Mouse (Mus musculus): Measurements from ENCODE around the gene Lypd6b. TPM values are rescaled to one million over a fixed set of nuclear protein-coding genes. Genes with fewer than 3 reads are reported as not detected.

Gene Lypd6b
- total RNA-seq, 2 experiments from 2014 or later = 0.23 to 1.6 TPM

DNA sequence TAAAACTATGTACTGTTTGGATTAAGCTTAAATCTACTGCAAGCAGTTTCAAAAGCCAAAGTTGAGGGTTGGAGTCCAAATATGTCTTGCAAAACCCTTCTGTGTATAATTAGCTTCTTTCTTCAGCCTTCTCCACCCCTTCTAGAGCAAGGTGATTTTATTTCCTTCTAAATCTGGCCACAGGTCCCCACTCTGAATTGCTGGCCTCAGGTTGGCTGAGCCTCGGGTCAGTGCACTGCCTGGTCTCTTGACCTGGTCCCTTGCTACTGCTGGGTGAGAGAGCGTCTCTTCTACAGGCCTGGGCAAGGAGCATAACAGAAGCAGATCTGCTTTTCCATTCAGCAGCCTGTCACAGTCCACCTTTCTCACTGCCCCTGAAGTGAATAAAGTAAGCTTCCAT, 18.6 kb upstream of the Lypd6b start:
- DNase-seq (ENCODE audit: low spot score in 2 of 2) = no peak

DNA sequence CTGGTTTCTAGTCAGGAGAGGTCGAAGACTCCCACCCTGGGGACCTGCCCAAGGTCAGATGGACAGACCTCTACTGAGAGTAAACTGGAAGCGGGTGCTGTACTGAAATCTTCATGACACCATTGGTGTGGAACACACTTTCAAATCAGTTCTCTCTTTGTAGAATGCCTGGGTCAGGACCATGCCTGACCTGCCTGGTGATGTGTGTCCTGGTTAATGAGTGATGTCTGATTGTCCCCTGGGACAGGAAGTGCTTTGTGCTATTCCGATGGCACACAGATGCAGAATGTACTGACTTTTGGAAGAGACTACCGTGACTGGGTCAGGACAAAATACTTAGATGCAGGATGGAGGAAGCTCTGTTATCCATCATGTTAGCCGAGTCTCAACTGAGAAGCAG, 17.0 kb upstream of the Lypd6b start:
- no peak for DNase-seq (ENCODE audit: low spot score in 2 of 2)

DNA sequence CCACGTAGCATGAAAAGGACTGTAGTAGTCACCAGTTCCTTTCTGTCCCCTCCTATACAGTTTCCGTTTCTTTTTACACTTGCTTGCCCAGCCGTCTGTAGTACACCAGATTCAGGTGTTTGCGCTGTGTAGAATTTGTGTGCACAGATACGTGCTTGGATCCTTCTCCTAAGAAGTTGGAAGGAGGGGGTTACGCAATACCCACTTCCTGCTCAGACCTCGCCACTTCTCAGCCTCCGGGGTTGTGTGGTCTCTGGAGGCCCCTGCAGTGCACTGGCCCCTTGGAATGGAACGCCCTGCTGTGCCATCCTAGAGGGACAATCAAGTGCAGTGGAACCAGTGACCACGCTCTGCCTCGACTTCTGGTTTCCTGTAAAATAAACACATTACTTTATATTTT, 16.3 kb upstream of the Lypd6b start:
- DNase-seq (ENCODE audit: low spot score in 2 of 2) = no peak

DNA sequence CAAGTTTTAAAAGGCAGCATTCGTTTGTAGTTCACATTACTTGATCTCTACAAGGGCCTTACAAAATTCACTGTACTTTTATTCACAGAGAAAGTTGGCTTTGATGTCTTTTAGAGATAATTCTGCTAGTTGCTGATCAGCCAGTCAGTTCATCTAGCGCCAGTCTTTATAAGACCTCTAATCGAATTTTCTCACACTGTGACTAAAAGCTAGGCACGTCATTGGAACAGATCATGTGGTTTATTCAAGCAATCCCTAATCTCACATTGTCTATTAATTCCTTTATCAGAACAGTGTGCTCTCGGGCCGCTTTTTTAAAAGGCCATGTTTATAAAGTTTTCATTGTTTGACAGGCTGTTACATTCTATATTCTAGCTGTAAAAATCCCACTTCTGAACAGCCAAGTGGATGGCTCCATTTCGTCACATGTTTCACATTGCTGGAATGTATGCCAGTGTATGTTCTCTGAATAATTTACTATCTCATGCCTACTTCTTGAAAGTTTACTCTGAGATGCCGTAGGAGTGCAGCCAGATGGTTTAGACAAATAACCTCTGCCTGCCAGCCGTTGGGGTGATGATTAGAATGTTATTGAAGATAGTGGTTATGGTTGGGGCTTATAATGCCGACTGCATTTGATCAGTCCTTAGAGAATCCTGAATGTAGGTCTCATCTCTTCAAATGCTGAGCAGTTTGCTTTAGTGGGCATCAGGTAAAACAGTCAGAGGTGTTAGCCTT, 14.1 kb upstream of the Lypd6b start:
- no peak for DNase-seq (ENCODE audit: low spot score in 2 of 2)

DNA sequence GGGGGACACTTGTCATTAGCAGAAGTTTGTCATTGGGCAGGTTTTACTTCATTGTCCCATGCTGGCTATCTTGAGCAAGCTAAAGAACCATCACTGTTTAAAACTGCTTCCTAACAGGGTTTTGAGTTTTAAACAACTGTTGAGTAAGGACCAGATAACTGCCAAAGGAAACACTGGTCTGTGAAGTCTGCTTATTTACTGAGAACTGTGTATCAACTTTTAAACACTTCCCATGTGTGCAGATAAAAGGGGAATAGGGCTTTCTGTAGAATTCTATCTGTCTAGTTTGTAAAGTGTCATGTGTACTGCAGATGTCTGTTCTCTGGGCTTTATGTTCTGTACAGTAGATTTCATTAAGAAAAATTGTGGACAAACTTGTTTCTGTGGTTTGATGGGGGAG, 13.3 kb upstream of the Lypd6b start:
- DNase-seq (ENCODE audit: low spot score in 2 of 2) = no peak

DNA sequence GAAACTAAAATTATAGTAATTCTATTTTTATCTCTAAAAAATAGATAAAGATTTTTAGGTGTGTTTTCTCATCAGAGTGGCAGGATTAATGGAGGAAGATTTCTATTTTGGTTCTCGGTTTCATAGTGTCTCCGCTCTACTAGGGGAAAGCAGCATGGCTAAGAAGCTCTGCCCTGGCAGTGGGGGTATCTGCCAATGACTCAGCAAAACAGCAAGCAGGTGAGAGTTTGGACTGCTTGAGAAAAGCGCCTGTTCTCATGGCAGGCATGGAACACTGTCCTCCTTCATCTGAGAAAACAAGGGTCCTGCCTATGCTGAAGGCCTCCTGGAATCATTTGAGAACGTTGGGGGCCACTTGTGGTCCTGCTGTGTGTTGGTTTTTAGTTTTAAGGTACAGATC, 12.3 kb upstream of the Lypd6b start:
- no peak for DNase-seq (ENCODE audit: low spot score in 2 of 2)

DNA sequence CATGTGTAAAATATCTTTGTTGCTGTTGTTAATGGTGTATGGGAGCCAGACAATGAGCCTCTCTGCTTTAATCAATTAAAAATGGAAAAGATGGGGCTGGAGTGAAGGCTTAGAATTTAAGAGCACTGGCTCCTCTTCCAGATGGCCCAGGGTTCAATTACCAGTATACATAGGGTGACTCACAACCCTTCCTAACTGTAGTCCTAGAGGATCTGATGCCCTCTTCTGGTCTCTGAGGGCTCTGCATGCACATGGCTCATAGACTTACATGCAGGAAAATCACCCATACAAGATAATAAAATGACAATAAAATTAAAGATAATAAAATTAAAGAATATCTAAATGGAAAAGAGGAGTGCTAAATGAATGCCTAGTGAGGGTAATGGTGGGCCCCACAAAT, 11.8 kb upstream of the Lypd6b start:
- no peak for DNase-seq (ENCODE audit: low spot score in 2 of 2)

DNA sequence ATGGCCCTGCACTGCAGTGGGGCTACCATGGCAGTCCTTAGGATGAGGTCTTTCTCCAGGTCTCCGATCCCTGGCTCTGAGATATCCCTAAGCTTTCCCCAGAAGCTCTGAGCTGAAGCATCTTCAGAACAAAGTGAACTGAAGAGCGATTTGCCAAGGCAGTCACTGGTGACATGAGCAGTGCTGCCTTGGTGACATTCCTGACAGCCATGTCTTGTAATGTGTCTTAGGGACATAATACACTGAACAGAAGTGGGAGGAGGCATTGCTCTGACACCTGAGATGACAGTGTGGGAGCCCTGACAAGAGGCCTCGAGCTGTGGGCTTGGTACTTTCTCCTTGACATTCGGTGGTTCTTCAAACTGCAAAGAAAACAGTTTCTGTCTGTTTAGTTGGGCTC, 11.1 kb upstream of the Lypd6b start:
- no peak for DNase-seq (ENCODE audit: low spot score in 2 of 2)

DNA sequence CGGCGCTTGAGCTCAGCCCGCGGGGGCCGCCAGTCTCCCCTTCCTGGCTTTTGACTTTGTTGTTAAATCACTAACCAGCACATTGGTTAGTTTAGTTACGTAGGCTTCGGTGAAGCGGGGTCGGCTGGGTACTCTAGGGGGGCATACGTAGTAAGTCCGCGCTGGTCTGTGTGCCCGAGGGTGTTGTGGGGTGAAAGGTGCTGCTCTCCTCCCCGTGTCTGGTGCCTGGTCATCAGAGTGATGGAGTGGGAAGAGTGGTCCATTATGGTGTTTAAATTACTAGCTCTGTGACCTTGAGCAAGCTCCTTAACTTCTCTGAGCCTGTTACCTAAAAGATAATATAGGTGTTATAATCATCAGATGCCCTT, 547 bp downstream of the Lypd6b start:
- no peak for DNase-seq (ENCODE audit: low spot score in 2 of 2)

DNA sequence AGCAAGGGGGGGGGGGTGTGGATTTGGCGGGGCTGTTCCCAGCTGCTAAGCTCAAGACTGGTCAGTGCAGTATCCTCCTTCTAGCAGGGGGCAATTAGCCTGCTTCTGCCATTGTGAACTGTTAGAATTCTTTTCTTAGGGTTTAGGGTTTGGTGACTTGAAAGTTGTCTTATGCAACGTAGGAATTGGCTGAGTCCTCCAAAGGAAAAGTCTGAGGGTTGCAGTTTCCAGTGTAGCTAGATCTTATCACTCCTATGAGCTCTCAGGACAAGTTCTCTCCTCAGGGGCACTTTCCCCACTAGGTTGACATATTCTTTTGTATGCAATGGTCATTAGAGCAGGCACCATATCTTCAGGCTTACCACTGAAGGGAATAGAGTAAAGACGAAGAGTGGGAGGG, 1.2 kb downstream of the Lypd6b start:
- DNase-seq (ENCODE audit: low spot score in 2 of 2) = no peak

DNA sequence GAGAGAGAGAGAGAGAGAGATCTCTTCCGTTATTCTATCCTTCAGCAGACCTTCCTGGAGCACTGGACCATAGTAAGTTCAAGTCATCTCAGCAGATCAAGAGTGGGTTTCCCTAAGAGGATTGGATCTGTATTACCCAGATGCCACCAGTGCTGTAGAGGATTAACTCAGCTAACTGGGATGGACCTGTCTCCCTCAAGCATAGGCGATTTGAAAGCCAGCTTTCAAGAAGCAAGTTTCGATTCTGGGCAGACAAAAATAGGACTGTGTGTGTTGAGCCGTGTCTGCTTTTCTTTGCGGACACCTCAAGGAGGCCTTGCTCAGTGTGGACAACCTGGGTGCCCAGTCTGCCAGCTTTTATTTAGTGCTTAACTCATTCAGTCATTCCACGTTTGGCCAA, 1.6 kb downstream of the Lypd6b start:
- DNase-seq (ENCODE audit: low spot score in 2 of 2) = no peak

DNA sequence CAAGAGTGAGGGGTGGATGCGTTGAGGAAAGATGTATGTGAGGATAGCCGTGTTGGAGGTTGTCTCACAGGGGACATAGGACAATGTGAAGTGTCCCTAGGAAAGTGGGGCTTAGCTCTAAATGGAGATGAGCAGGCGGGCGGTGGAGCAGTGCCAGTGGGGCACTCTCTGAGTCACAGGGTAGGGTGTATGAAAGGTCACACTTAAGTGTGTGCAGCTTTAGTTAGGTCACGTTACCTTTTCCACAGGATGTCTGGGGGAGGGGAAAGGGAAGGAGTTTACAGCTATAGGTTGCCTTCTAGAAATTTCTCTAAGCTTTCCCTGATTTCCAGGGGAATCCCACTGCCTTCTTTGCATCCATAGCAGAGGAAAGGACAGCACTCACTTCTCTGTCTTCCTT, 2.0 kb downstream of the Lypd6b start:
- no peak for DNase-seq (ENCODE audit: low spot score in 2 of 2)

DNA sequence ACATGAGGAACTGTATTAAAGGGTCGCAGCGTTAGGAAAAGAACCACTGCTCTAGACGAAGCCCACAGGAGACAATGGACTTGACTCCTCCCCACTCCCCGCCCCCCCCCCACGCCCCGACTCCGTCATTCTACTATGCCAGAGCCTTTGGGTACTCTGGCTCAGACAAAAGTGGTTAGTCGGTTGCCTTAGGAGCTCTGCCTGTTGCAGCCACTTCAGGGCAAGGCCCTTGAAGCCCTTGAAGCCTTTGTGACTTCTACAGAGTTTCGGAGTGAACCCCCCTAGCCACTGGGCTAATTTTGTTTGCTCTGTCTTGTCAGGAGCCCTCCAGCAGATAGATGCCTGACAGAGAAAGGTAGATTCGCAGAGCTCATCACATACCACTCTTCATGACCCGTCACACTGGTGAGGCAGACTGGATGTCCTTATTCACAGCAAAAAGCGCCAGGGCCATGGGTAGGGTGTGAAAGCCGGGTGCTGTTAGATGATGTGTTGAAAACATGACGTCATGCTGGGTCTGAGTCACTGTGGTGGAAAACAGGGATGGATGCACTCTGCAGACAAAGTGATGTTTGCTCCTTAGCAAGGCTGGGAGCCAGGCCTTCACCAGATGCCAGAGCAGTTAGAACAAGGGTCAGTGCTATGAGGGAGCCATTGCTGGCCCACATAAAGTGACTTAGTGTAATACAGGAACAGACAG, 10.1 kb downstream of the Lypd6b start:
- no peak for DNase-seq (ENCODE audit: low spot score in 2 of 2)

DNA sequence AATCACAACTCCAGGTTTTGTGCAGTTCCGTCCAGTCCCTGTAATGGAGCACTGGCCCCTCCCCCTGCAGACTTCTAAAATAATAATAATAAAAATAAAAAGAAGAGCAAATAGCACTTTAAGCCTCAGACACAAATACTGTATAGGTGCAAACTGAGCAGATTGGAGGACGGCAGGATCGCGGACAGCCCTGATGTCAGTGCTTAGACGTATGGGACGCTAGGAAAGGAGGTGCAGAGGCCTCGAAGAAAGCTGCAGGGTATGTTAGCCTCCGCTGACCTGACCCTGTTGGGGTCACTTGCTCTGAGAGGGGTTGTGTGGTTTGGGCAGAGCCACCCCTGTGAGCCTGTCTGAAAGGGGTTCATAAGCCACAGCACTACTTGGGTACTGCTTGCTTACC, 17.0 kb downstream of the Lypd6b start:
- no peak for DNase-seq (ENCODE audit: low spot score in 2 of 2)

DNA sequence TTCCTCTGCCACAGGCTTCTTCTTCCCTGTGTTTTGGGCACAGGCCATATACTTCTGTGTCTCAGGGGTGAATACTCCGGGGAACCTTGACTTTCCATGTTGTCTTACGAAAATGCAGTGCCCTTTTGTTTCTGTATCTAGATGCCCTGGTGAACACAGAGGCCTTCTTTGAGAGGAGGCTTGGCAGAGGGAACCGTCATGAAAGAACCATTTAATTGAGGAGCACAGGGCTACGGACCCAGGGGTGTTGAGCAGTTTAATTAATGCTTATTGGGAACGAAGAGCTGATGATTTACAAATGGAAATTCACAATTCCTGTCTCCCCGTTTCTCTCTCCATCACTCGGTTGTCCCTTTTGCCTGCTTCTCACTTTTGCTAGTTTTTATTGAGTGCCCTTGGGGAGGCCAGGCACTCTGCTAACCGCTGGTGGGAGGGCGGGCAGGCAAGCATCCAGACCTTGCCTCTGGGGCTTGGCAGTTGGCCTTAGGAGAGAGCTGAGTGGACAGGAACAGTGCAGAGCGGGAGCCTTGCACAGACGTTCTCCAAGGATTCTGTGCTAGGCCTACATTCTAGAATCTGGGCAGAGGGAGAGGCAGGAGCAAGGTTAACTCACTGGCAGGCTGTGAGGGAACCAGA, 18.4 kb downstream of the Lypd6b start:
- peak in 1 of 2 experiments; percentile 12 for DNase-seq (ENCODE audit: low spot score in 2 of 2)

DNA sequence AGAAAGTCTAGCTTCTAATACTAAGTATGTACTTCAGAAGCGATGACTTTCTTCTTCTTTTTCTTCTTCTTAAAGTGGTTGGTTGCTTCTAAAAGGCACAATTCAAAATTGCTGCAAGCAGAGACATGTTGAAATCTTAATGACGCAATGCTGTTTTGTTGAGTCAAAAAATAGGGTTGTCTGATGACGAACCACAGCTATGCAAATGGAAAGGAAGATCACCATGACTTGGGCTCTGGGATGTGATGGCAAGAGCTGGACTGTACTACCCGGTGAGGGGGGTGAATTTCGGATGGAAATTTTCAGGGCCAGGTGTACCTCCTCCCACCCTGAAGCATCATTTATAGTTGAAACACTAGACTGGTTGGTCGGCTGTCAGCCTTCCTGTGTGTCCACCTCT, 22.0 kb downstream of the Lypd6b start:
- no peak for DNase-seq (ENCODE audit: low spot score in 2 of 2)

DNA sequence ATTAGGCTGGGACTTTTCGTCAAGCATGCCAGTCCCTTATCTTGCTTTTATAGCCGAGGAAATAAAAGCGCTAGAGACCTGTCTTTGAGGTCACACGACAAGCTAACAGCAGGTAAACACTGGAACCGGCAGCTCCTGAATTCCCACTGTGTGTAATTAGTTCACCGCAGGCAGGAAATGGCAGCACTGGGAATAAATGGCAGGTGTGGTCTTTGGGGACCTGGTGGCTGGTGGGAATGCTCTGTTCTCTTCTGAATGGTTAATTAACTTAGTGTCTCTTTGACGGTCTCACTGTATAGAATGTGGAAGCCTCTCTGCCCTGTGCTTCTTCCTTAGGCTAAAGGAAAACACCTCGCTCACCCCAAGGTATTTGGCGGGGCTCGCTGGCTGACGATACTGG, 23.9 kb downstream of the Lypd6b start:
- no peak for DNase-seq (ENCODE audit: low spot score in 2 of 2)

DNA sequence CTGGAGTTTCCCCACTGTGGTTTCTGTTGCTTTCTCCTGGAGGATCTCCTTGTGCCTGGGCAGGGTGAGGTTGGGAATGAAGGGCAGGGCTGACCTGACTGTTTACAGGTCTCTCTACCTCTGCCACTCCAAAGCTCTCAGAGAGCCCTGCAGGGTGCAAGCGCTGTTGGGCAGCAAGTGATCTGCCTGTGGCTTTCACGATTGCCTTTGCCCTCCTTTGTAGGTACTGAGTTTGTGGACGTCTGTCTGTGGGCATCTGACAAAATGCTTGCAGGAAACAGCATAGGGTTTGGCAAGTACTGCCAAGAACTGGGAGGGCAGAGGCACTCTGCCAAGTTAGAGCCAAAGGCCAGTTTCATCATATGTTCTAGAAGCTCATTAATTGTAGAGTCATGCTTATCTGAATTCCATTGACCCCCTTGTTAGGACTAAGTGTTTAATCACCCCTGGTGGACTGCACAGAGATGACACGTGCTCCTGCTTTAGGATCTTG, 24.4 kb downstream of the Lypd6b start:
- peak in 1 of 2 experiments; percentile 25 for DNase-seq (ENCODE audit: low spot score in 2 of 2)

DNA sequence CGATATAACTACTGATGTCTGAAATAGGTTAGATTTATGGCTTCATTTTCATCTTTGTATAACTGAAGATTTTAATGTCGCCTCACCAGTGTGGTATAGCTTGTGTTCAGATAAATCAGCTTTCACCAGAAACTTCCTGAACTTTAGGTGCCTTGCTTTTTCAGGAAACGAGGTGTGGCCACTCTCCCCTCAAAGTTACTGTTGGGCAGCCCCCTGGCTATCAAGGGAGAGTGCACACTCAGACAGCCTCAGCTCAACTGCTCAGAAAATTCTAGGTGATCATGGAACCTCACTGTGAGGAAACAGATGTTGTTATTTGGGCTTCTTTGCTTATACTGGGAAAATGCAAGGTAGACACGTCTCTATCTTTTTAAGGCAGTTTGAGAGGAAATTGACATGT, 25.7 kb downstream of the Lypd6b start:
- DNase-seq (ENCODE audit: low spot score in 2 of 2) = no peak

DNA sequence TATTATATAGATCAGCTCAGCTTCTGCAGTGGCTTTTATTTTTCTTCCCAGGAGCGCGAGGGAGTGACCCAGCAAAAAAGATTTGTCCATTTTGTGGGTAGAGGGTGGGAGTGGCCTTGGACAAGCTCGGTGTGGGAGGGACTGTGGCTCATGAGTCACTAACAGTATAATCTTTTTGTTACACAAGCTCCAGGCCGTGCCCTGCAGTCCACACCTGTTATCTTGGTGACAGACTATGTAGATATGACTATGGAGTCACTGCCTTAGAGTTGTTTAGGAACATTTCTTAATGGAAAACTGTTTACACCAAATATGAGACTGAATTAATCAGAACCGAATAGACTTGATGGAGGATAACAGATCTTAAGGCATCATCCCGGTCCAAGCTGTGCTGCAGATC, 26.5 kb downstream of the Lypd6b start:
- DNase-seq (ENCODE audit: low spot score in 2 of 2) = no peak

DNA sequence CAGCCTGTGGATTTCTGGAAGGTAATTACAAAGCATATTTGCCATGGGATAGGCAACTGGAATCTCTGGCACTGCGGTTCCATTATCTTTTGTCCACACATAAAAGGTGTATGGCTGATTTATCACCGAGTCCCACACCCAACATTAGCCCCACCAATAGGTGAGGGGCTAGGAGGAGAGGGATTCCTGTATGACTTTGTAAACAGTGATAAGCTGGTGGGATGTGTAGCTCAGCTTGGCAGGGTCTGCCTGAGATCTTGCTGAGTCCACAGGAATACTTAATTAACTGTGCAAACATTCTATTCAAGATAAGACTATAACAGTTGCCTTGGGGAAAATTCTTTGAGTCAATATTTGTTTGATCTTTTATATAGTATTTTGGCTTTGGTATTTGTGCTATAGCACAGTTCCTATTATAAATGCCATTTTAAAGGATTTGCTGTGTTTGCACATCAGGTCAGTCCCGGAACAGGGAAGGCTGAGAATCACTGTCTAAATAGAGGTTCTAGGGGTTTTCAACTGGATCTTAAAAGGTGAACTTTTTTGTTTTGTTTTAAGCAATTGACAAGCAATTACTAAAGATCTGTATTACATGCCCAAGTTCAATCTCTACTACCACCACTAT, 28.3 kb downstream of the Lypd6b start:
- no peak for DNase-seq (ENCODE audit: low spot score in 2 of 2)

DNA sequence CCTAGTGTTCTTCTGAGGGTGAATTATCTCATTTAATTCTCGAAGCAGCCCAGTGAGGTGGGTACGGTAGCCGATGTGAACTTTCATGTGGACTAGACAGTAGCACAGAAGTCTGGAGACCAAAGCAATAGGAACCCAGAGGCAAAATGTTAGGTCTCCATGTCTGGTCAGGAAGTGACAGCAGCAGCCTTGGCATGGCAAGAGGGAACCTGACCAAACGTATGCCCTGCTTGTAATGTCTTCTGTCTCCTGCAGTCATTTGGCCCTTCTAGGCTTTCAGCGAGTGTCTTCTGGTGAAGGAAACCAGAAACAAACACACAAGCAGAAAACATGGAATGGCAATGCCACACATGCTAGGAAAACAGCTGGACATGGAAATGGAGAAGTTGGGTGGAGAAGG, 29.1 kb downstream of the Lypd6b start:
- no peak for DNase-seq (ENCODE audit: low spot score in 2 of 2)

Measured in adrenal gland, postnatal 4 days (tissue).